Mouse (Mus musculus) kidney, adult 2 months (tissue): ENCODE measurements around the gene Stxbp6.

Experiments used
- CTCF ChIP-seq: fragments of 200-500 bp; conservative IDR thresholded peaks from 2 replicates; pipeline ENCODE4 v1.5.1; 2011; ENCODE audit warnings: low read depth, mild to moderate bottlenecking, control low read depth, low read length, moderate library complexity, mixed read lengths; ENCODE audit not compliant: insufficient read depth, insufficient read length
- POLR2A ChIP-seq: fragments of 200-500 bp; IDR thresholded peaks from one replicate; pipeline ENCODE4 v1.6.1; 2011; ENCODE audit warnings: low read depth, low read length, control low read depth

- TF ChIP-seq CTCF: no peak
- TF ChIP-seq POLR2A: no peak
Observed at GRCm38 (mm10) chr12:45063606-45064005, 10.9 kb downstream of the Stxbp6 start.
